Mouse (Mus musculus): ENCODE results near the gene Ms4a6d.
"Not testable (repeated sequence)": the region's sequence is repeated elsewhere in the genome, so short reads cannot be mapped to it uniquely, and the experiment has no call there.

Ms4a6d gene

DNA sequence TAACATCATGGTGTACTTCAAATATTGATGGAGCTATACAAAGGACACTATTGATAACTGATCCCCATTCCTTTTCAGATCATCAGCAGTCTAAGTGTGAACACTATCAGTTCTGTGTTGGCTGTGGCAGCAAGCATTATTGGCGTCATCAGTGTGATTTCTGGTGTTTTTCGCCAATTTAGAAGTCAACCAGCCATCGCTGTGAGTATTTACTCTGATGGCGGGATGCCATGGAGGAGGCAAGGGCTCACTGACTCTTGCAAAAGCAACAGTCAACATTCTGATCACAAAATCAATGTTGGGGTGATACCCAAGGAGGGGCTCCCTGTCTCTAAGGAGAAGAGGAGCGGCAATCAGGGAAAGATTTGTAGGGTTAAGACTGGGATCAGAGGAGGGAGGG is 49.9 kb downstream of the Ms4a6d start:
- DNase-seq (ENCODE audit: low spot score): no peak

DNA sequence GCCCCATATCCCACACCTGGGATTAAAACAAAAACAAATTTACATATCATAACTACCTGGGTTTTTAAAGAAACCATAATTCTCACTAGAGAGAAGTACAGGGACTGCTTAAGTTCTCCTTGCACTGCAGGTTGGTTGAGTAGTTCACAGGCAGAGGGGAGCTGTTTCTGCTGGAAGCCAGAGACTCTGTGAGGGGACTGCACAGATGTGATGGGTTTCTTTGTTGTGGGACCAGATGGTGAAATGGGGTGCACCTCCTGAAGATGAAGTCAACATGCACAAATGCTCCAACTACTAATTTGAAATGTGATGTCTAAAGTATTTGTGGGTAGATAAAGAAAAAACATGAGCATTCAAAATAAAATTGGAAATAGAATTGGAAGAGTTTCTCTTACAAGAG is 56.7 kb downstream of the Ms4a6d start:
- no peak for DNase-seq (ENCODE audit: low spot score)

DNA sequence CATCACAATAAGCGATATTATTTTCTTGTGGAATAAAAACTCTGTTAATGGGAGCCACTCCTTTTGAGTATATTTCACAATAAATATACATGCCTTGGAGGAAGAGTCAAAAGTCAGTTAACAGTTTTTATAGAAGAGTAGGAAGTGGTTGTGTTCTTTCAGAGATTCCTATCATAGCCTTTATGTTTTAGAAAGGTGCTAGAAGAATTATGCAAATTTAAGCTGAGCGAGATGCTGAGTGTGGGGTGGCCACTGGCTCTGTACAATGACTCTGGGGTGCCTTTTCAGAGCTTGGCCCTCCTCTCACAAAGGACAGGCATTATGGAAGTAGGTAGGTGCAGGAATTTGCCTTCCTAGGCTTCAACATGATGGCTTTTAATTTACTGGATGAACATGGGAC is 60.3 kb downstream of the Ms4a6d start:
- DNase-seq (ENCODE audit: low spot score): not testable (repeated sequence)

DNA sequence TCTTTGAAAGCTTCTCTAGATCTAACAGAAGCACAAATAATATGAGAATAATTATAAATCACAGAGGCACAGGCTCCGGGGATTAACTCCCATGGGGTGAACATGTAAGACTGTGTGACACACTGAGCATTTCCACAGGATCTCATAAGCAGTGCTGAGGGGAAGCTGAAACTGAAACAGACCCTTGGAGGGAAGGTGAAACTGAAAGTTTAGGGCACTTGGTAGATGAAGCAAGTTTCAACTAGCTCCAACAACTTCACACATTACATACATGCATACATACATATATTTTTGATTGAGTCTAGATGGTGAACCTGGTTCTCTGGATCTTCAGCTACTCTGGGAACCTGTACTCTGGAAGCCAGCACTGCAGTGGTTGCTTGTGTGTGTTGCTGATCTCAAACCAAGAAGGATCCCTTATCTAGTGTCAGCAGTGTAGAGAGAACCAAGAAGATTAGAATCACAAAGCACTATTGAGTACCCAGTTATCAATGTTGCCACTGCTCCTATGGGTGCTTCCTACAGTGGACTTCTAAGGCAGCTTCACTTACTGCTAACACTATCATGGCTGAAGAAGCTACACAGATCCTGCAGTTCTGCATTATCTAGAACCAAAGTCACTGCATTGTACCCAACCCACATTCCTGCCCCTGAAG is 64.4 kb downstream of the Ms4a6d start:
- not testable (repeated sequence) for DNase-seq (ENCODE audit: low spot score)

DNA sequence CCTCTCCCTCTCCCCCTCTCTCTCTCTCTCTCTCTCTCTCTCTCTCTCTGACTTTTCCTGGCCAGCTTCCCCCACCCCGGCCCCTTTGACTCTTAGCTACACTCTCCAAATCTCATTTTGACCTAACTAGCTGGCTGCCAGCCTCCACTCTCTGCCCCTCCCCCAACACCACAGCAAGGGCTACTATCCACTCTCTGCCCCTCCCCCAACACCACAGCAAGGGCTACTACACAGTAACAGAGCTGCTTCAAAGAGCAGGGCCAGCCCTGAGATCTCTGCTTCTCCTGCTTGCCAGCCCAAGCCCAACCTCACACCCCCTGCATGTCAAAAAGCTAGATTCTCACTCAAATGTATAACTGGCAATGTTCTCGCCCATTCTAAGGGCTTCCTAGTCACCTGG is 67.3 kb downstream of the Ms4a6d start:
- DNase-seq (ENCODE audit: low spot score): no peak

Measured in retina, embryonic 14.5 days (tissue).